In the genomic region with DNA sequence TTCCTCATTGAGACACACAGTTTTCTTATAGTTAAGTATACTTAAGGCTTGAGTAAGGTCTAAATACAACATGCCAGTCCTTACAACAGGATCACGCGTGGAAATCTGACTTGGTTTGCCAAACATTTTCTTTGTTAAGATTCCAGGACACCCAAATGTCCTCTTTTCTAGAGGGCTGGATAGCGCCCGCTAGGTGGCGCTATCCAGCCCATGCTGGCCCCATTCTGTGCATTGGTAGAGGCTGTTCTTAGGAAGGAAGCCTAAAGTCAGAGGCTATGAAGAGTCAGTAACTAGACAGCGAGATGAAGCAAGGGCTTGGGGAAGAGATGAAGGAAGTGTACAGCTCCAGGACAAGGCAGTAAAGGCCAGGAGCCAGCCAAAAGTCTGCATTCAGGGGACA, we compare ENCODE assay signal across 10 mouse cellular contexts. TPM values are rescaled to one million over a fixed set of nuclear protein-coding genes. Genes with fewer than 3 reads are reported as not detected.
DNase-seq lines count a peak whose midpoint lies in the region; ATAC-seq and TF ChIP-seq lines count a peak whose summit lies in the region.
"Had no signal": no experiment of that assay in that cellular context is flagged by ENCODE, and none has a peak within 500 bp of the region (broad histone marks: within the 10 kb centered on the region; RNA-seq: fewer than 3 reads in every experiment).

No protein-coding gene starts in this region.

- no peak overlapping the region for H3K4me3 ChIP-seq in midbrain, postnatal 0 days (ENCODE audit: low read depth, low read length)
- no peak overlapping the region for H3K4me3 ChIP-seq in midbrain, embryonic 11.5 days (ENCODE audit: low read depth, low read length)
- H3K4me3 ChIP-seq in embryonic facial prominence, embryonic 10.5 days = no peak overlapping the region
- no peak overlapping the region for H3K4me3 ChIP-seq in stomach, postnatal 0 days (ENCODE audit: low read depth, low read length)
- H3K4me3 ChIP-seq: midbrain, embryonic 10.5 days; stomach, embryonic 15.5 days had no signal

- H3K4me2 ChIP-seq in midbrain, postnatal 0 days (ENCODE audit: low read depth, low read length, poor library complexity, severe bottlenecking) = no peak overlapping the region
- no peak overlapping the region for H3K4me2 ChIP-seq in midbrain, embryonic 11.5 days
- H3K4me2 ChIP-seq in stomach, postnatal 0 days (replicated peaks; ENCODE audit: low read depth) = no peak overlapping the region
- H3K4me2 ChIP-seq: stomach, embryonic 15.5 days had no signal

- H3K4me1 ChIP-seq in midbrain, postnatal 0 days (ENCODE audit: insufficient read depth, low read length) = no peaks in the 10 kb centered on the region
- H3K4me1 ChIP-seq in midbrain, embryonic 11.5 days (ENCODE audit: control insufficient read depth, insufficient read depth, low read length) = peaks cover 5% of the 10 kb centered on the region; the same call in 1 of the 2 replicates
- H3K4me1 ChIP-seq in embryonic facial prominence, embryonic 10.5 days = peaks cover 12% of the 10 kb centered on the region
- H3K4me1 ChIP-seq in stomach, postnatal 0 days (replicated peaks; ENCODE audit: control insufficient read depth, insufficient read depth) = no peaks in the 10 kb centered on the region

- no peak overlapping the region for H3K27ac ChIP-seq in midbrain, postnatal 0 days (ENCODE audit: low read depth, low read length)
- H3K27ac ChIP-seq in midbrain, embryonic 11.5 days (ENCODE audit: low read depth, low read length) = no peak overlapping the region
- H3K27ac ChIP-seq in embryonic facial prominence, embryonic 10.5 days (replicated peaks) = no peak overlapping the region
- H3K27ac ChIP-seq in stomach, postnatal 0 days (replicated peaks) = no peak overlapping the region
- H3K27ac ChIP-seq: midbrain, embryonic 10.5 days; stomach, embryonic 15.5 days had no signal

- no peaks in the 10 kb centered on the region for H3K9me3 ChIP-seq in midbrain, postnatal 0 days (ENCODE audit: low read length)
- no peaks in the 10 kb centered on the region for H3K9me3 ChIP-seq in midbrain, embryonic 11.5 days (ENCODE audit: control insufficient read depth, low read length)
- H3K9me3 ChIP-seq in embryonic facial prominence, embryonic 10.5 days = no peaks in the 10 kb centered on the region
- no peaks in the 10 kb centered on the region for H3K9me3 ChIP-seq in stomach, postnatal 0 days (ENCODE audit: control insufficient read depth, low read length)
- H3K9me3 ChIP-seq: midbrain, embryonic 10.5 days; stomach, embryonic 15.5 days had no signal

- peak; percentile 9 to 13 for DNase-seq in cerebellum, postnatal 36 days
- no peak for DNase-seq in midbrain, postnatal 0 days (ENCODE audit: low spot score)
- no peak for DNase-seq in midbrain, embryonic 11.5 days (ENCODE audit: low spot score, missing footprints)
- peak; percentile 28 for DNase-seq in embryonic facial prominence, embryonic 10.5 days (ENCODE audit: low spot score)
- no peak for DNase-seq in stomach, postnatal 0 days (ENCODE audit: low spot score)
- DNase-seq in layer of hippocampus, postnatal 25 days (ENCODE audit: extremely low spot score in 1 of 2, low spot score in 1 of 2) = no peak
- DNase-seq in layer of hippocampus, adult 9-11 months = no peak

- no peaks in the 10 kb centered on the region for H3K27me3 ChIP-seq in midbrain, postnatal 0 days (ENCODE audit: insufficient read depth, low read length)
- H3K27me3 ChIP-seq in midbrain, embryonic 11.5 days (ENCODE audit: control insufficient read depth, insufficient read depth, low read length) = no peaks in the 10 kb centered on the region
- H3K27me3 ChIP-seq in embryonic facial prominence, embryonic 10.5 days (replicated peaks; ENCODE audit: low read depth, poor library complexity, severe bottlenecking) = peaks cover 10% of the 10 kb centered on the region
- H3K27me3 ChIP-seq in stomach, postnatal 0 days (ENCODE audit: control insufficient read depth, insufficient read depth, low read length) = no peaks in the 10 kb centered on the region
- H3K27me3 ChIP-seq: stomach, embryonic 15.5 days had no signal

- ATAC-seq in cerebellum, adult (ENCODE audit: insufficient number of reproducible peaks, low FRiP score, low TSS enrichment) = no peak
- ATAC-seq in midbrain, postnatal 0 days (ENCODE audit: low FRiP score) = no peak
- ATAC-seq in midbrain, embryonic 11.5 days (ENCODE audit: low FRiP score) = no peak
- no peak for ATAC-seq in stomach, postnatal 0 days (ENCODE audit: low FRiP score, low TSS enrichment)

- no peaks in the 10 kb centered on the region for H3K36me3 ChIP-seq in midbrain, postnatal 0 days (ENCODE audit: insufficient read depth, low read length)
- H3K36me3 ChIP-seq in midbrain, embryonic 11.5 days (ENCODE audit: control insufficient read depth, insufficient read depth, low read length) = no peaks in the 10 kb centered on the region
- H3K36me3 ChIP-seq in embryonic facial prominence, embryonic 10.5 days (replicated peaks) = no peaks in the 10 kb centered on the region
- H3K36me3 ChIP-seq in stomach, postnatal 0 days (ENCODE audit: control insufficient read depth, insufficient read depth, low read length) = no peaks in the 10 kb centered on the region
- H3K36me3 ChIP-seq: midbrain, embryonic 10.5 days; stomach, embryonic 15.5 days had no signal

- peak; percentile 28 for TF ChIP-seq CTCF in midbrain, postnatal 0 days (IDR thresholded peaks at IDR 0.05)
- peak; percentile 67 for TF ChIP-seq CTCF in stomach, postnatal 0 days (IDR thresholded peaks at IDR 0.05; ENCODE audit: low read depth)

- H3K9ac ChIP-seq in midbrain, postnatal 0 days (replicated peaks; ENCODE audit: low read length, poor library complexity, severe bottlenecking) = no peak overlapping the region
- H3K9ac ChIP-seq in midbrain, embryonic 11.5 days (ENCODE audit: low read length) = no peak overlapping the region
- H3K9ac ChIP-seq in stomach, postnatal 0 days (ENCODE audit: low read length) = no peak overlapping the region
- H3K9ac ChIP-seq: stomach, embryonic 15.5 days had no signal

- 23% methylated on average over 6 of the region's 6 CpGs for WGBS in midbrain, postnatal 0 days
- 18% methylated on average over 6 of the region's 6 CpGs for WGBS in midbrain, embryonic 11.5 days
- 18% methylated on average over 6 of the region's 6 CpGs for WGBS in embryonic facial prominence, embryonic 10.5 days
- 24% methylated on average over 6 of the region's 6 CpGs for WGBS in stomach, postnatal 0 days

- TF ChIP-seq EP300 in stomach, postnatal 0 days (optimal IDR thresholded peaks at IDR 0.05) = no peak

RNA-seq across cellular contexts. Expression of a gene that starts 49.9 kb away (rescaled TPM):
- total RNA-seq in midbrain, postnatal 0 days (2014; rRNA removed) = 128 and 148 TPM in 2 replicates
- polyA plus RNA-seq in midbrain, postnatal 0 days (2015; fragmentation: Nextera tagmentation; extraction: Ambion mirVana) = 57.8 and 63.2 TPM in 2 replicates
- 137 and 149 TPM in 2 replicates for polyA plus RNA-seq in midbrain, embryonic 11.5 days (2014; fragmentation: Nextera tagmentation; extraction: Ambion mirVana)
- polyA plus RNA-seq in embryonic facial prominence, embryonic 10.5 days (2016; fragmentation: Nextera tagmentation; extraction: Ambion mirVana) = 95.9 and 96.9 TPM in 2 replicates
- polyA plus RNA-seq in stomach, postnatal 0 days (2015; fragmentation: Nextera tagmentation; extraction: Ambion mirVana) = 138 and 143 TPM in 2 replicates
- 100 to 1,000 TPM; 120 to 125 TPM for total RNA-seq in layer of hippocampus, postnatal 25 days (2021)

Comparison
In these comparisons a context has a peak if more than half of its experiments do, and no peak if none do; other contexts are left out.
1. DNase-seq: peak in cerebellum, postnatal 36 days (2 of 2) and embryonic facial prominence, embryonic 10.5 days (single experiment); none in midbrain, postnatal 0 days (single experiment), midbrain, embryonic 11.5 days (single experiment), stomach, postnatal 0 days (single experiment), layer of hippocampus, postnatal 25 days (0 of 2) and layer of hippocampus, adult 9-11 months (single experiment).